Mouse (Mus musculus): ENCODE measurements around the gene Upf3a. TPM values are rescaled to one million over a fixed set of nuclear protein-coding genes. Genes with fewer than 3 reads are reported as not detected.
"Not testable (repeated sequence)": the region's sequence is repeated elsewhere in the genome, so short reads cannot be mapped to it uniquely, and the experiment has no call there.

Gene Upf3a
- polyA plus RNA-seq, 1 experiment from 2014 or later: 11.5 TPM

GRCm38 (mm10) chr8:13828598-13829172 lies 43.3 kb downstream of the Upf3a start:
- no peak overlapping the region for H3K4me3 ChIP-seq (ENCODE audit: low read depth, low read length)
- no peak overlapping the region for H3K9ac ChIP-seq (ENCODE audit: low read depth, low read length)
- no peak for ATAC-seq (ENCODE audit: low read depth)
- H3K4me2 ChIP-seq (ENCODE audit: low read depth, low read length): no peak overlapping the region
- H3K36me3 ChIP-seq (ENCODE audit: control insufficient read depth, insufficient read depth): no peaks in the 10 kb centered on the region
- H3K27ac ChIP-seq (ENCODE audit: low read length): no peak overlapping the region
- no peaks in the 10 kb centered on the region for H3K4me1 ChIP-seq (ENCODE audit: control insufficient read depth, low read depth, low read length)
- WGBS (ENCODE audit: insufficient replicate concordance): 54% methylated on average over 7 of the region's 7 CpGs
- H3K9me3 ChIP-seq (replicated peaks; ENCODE audit: control insufficient read depth, low read length): no peaks in the 10 kb centered on the region
- H3K27me3 ChIP-seq (ENCODE audit: control insufficient read depth, insufficient read depth, low read depth, low read length): no peaks in the 10 kb centered on the region

GRCm38 (mm10) chr8:13838289-13838688 lies 52.9 kb downstream of the Upf3a start, which contains the start of gene AF366264:
Gene AF366264, minus strand, starts transcription at chr8:13838389.
- not testable (repeated sequence) for H3K4me1 ChIP-seq (ENCODE audit: control insufficient read depth, low read depth, low read length); ATAC-seq (ENCODE audit: low read depth); H3K4me2 ChIP-seq (ENCODE audit: low read depth, low read length); H3K27me3 ChIP-seq (ENCODE audit: control insufficient read depth, insufficient read depth, low read depth, low read length); H3K9me3 ChIP-seq (replicated peaks; ENCODE audit: control insufficient read depth, low read length); H3K36me3 ChIP-seq (ENCODE audit: control insufficient read depth, insufficient read depth); H3K27ac ChIP-seq (ENCODE audit: low read length); H3K4me3 ChIP-seq (ENCODE audit: low read depth, low read length); H3K9ac ChIP-seq (ENCODE audit: low read depth, low read length)
- 66% methylated on average over 5 of the region's 5 CpGs for WGBS (ENCODE audit: insufficient replicate concordance)

GRCm38 (mm10) chr8:13843286-13843685 lies 57.9 kb downstream of the Upf3a start:
- not testable (repeated sequence) for ATAC-seq (ENCODE audit: low read depth); H3K27ac ChIP-seq (ENCODE audit: low read length); H3K9ac ChIP-seq (ENCODE audit: low read depth, low read length); H3K4me3 ChIP-seq (ENCODE audit: low read depth, low read length); H3K27me3 ChIP-seq (ENCODE audit: control insufficient read depth, insufficient read depth, low read depth, low read length); H3K9me3 ChIP-seq (replicated peaks; ENCODE audit: control insufficient read depth, low read length); H3K4me2 ChIP-seq (ENCODE audit: low read depth, low read length); H3K36me3 ChIP-seq (ENCODE audit: control insufficient read depth, insufficient read depth); H3K4me1 ChIP-seq (ENCODE audit: control insufficient read depth, low read depth, low read length)
- WGBS (ENCODE audit: insufficient replicate concordance): 75% methylated on average over 1 of the region's 1 CpGs

Other genes starting within 250 kb of the Upf3a start
- gene 1700029H14Rik, start 223.2 kb upstream of the Upf3a start, polyA plus RNA-seq (2015; fragmentation: Nextera tagmentation; extraction: Ambion mirVana): not detected in 2 replicates
- 16.6 and 19.2 TPM in 2 replicates for gene Rasa3, start 108.0 kb upstream of the Upf3a start, polyA plus RNA-seq (2015; fragmentation: Nextera tagmentation; extraction: Ambion mirVana)
- not detected in 2 replicates for gene Cfap97d2, start 79.7 kb upstream of the Upf3a start, polyA plus RNA-seq (2015; fragmentation: Nextera tagmentation; extraction: Ambion mirVana)
- gene Cdc16, start 27.9 kb upstream of the Upf3a start, polyA plus RNA-seq (2015; fragmentation: Nextera tagmentation; extraction: Ambion mirVana): 40.1 and 41.2 TPM in 2 replicates
- gene AF366264, start 52.8 kb downstream of the Upf3a start, polyA plus RNA-seq (2015; fragmentation: Nextera tagmentation; extraction: Ambion mirVana): not detected in 2 replicates
- gene Champ1, start 84.0 kb downstream of the Upf3a start, polyA plus RNA-seq (2015; fragmentation: Nextera tagmentation; extraction: Ambion mirVana): 9.1 and 9.5 TPM in 2 replicates
- 3.9 and 5.6 TPM in 2 replicates for gene Coprs, start 104.7 kb downstream of the Upf3a start, polyA plus RNA-seq (2015; fragmentation: Nextera tagmentation; extraction: Ambion mirVana)